Mouse (Mus musculus): Measurements from ENCODE around the gene Fbxl17.

Gene Fbxl17

DNA sequence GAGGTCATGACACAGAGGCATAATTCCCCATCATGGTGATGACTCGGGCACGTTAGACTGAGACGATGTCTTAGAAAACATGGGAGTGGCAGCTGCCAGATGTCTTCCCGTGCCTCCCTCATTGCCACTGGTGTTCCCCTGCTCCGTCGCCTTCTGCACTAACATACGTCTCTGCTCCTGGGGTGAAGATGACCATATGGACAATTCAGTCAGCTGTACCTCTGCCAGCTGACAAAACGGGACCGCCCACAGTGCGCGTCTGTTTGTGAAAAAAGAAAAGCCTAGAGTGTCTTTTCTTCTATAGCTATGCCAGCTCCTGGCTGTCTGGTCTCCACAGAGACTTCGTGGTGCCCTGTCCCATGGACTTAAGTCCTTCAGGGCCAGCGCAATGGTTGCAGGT is 334.0 kb downstream of the Fbxl17 start:
- no peak for DNase-seq (ENCODE audit: low read depth)

DNA sequence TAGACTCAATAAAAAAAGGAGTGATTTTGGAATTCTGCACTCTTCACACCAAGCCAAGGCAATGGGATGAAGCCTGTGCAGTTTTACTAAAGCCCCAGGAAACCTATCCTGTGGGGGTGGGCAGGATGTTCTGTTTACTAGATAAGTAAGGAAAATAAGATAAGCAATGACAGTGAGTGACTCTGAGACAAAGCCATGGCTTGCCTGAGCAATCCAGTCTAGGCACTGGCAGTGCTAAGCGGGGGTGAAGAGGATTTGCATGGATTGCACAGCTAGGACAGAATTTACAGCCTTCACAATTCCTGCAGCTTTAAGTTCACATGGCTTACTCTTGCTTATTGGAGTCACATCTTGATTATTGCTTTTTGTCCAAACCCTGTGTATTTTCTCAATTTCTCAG is 335.5 kb downstream of the Fbxl17 start:
- no peak for DNase-seq (ENCODE audit: low read depth)

DNA sequence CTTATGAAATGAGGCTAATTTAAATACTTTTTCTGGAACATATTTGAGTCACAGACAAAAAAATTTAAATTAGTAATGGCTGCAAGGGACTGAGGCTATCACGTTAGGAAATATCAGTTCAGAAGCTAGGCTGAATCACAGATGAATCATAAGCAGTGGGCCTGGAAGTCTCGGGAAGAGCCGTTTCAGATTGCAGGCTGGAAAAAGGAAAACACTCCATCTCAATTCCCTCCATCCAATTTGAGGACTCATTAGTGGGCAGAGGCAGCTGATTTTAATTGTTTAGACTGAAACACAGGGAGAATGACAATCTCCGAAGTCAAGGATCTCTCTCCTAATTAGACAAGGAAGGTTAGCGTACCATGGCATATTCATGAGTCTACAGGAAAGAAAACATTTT is 337.9 kb downstream of the Fbxl17 start:
- DNase-seq (ENCODE audit: low read depth) = peak; percentile 36

DNA sequence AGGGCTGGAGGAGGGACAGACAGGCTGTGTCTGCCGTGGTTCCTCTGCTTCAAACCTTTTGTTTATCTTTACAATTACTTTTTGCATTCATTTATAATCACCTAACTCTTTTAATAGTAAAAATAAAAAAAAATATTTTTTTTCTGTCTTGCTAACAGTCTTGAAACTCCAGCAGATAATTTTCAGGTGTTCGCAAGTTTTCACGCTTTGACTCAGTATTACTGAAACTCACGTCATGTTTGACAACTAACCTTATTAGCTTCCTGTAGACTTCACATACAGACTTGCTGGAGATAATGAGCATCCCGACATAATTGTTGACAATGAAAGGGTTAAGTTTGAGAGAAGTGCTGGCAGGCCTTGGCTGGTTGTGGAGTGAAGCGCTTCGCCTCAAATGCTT is 340.6 kb downstream of the Fbxl17 start:
- no peak for DNase-seq (ENCODE audit: low read depth)

DNA sequence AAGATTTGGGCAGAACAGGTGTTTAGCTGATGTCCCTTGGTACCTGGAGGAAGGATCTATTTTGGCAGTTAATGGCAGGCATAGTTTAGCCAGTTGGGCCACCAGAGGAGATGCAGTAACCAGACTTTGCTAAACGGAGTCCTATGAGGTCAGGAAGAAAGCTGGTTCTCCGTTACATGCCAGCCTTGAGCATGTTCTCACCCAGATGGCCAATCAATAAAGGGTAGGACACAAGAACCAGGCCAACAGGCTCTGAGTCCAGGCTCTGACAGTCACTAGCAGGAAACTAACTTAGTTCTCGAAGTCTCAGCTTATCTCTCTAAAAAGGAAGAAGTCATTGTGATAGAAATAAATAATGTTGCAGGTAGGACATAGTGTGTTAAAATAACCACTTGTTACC is 341.4 kb downstream of the Fbxl17 start:
- DNase-seq (ENCODE audit: low read depth) = no peak

DNA sequence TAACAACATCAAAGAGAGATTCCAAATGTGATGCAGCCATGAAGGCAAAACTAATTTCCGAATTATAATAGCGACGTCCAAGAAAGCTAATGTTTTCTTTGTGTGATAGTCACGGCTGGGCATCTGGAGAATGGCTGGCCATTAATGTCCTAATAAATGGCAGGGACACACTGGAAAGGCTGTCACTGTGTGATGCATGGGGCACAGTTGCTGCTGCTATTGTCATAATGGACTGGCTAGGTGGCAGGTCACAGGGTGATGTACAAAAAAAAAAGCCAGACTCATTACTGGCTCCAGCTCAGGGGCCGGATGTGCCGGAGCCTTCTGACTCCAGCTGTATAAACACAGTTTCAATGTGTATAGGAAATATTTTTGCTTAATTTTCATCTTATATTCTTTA is 341.9 kb downstream of the Fbxl17 start:
- DNase-seq (ENCODE audit: low read depth) = no peak

DNA sequence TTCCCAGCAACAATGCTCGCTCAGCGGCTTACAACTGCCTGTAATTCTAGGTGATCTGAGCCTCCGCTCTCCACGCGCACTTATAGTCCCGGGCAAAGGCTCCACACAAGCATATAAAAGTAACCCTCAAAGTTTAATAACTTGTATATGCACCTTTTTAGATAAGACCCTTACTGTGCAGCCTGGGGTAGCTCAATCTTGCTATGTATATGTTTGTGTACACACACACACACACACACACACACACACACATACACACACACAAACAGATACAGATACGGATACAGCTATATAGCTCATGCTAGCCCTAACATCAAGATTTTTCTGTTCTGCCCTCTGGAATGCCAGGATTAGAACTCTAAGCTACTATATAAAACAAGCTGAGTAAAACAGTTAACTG is 342.8 kb downstream of the Fbxl17 start:
- DNase-seq (ENCODE audit: low read depth) = no peak

DNA sequence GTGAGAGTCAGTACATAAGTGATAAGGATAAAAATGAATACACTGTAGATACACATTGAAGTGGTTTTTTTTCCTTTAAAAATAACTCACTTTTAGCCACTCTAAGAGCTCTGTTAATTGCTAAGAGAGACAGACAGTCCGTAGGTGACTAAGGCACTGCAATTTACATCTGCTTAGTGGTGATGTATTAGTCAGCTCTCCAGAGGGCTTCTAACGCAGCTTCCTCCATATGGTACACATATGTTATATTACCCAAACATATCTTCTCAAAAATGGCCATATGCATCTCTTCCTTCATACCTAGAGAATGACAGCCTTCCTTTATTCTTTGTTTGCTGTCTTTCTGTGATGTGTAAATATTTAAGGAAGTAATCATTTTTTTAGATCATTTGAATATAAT is 353.3 kb downstream of the Fbxl17 start:
- DNase-seq (ENCODE audit: low read depth) = no peak

DNA sequence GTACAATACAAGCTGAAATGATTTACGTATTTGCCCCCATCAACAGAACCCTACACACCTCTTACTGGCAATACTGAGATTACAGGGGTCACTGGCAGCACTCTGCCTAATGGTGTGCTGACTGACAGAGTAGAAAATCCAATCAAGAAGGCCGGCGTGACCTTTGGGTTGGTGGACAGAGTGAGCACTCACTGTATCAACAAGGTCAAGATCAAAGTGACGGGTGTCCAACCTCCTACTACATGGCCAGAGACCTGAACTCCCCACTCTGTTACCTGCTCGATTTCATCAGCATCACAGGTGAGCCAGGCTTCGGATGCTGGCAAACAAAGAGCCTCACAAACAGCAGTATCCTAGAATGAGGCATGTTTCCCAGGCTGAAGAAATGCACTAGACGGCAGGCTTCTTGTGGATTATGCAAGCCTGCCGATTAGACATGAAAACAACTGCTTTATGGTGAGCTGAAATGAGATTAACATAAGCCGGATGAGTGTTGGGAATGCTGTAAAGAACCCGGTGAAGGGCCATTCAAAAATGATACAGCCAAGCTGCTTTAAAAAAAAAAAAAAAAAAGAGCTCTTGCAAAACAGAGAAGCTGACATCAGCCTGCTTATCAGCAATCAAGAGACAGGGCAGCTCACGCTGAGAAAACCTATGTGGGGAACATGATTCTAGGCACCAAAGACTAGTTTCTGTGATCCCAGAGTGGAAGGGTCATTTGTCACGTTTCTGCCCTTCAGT is 353.9 kb downstream of the Fbxl17 start:
- no peak for DNase-seq (ENCODE audit: low read depth)

DNA sequence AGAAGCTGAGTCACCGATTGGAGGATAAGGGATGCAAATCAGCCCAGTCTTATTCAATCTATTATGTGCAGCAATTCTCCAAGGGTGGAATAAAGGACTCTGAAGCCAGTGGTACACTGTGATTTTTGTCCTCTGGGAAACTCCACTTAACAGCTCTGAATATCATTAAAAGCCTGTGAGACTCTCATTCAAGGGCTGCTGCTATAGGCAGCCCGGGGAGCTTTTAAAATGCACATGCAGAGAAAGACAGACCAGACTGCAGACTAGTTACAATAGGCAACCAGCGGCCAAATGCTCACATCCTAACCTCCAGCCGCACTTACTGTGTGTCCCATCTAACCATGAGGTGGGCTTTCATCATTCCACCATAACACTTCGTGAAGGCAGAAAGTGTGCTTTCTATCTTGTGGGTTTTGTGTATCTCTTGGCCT is 354.5 kb downstream of the Fbxl17 start:
- DNase-seq (ENCODE audit: low read depth) = no peak

DNA sequence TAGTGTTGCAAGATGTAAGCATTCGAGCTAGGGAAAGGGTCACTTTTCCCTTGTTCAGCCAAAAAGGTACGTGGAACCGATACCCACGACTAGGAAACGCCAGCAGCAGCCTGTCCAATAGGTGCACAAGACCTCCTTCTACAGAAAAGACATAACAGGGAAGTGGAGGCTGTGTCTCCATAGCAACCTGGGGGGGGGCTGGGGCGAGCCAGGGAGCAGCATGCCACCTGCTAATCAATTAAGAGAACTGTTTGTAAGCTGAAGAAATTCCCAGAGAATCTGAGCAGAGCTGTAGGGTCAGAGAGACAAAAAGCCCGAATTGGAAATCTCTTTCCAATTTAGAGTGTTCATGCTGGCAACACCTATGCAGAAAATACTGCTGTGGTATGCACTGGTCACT is 356.0 kb downstream of the Fbxl17 start:
- no peak for DNase-seq (ENCODE audit: low read depth)

DNA sequence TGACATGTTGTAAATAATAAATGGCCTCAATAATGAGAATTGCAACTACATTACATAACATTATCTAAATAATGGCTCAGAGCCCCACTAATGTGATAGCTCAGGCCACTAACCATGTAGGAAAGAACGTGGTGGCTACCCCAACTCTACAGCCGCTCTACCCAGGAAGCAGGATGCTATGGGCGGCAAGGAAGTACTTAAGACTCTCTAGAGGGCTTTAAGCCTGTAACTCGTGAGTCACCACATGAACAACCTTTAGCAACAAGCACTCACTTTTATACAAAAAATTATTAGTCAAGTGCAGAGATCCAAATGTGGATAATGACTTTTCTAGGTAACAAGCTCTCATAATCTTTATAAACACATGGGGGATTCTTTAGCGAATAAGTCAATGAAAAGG is 365.0 kb downstream of the Fbxl17 start:
- no peak for DNase-seq (ENCODE audit: low read depth)

DNA sequence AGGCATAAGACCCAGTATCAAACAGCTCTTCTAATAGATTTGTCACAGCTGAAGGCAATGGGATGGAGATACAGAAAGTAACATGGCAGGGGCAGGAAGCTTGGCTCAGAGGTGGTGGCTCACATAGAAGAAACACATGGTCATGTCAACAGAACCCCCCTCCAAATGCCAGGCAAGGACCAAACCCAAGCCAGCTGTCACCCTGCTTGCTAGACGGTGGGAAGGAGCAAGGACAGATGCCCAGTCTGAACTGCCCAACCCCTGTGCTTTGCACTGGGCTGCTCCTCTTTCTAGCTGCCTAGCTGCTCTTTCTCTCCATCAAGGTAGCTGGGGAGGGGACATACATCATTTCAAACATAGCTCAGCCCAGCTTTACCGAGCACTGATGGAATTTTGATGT is 377.4 kb downstream of the Fbxl17 start:
- no peak for DNase-seq (ENCODE audit: low read depth)

DNA sequence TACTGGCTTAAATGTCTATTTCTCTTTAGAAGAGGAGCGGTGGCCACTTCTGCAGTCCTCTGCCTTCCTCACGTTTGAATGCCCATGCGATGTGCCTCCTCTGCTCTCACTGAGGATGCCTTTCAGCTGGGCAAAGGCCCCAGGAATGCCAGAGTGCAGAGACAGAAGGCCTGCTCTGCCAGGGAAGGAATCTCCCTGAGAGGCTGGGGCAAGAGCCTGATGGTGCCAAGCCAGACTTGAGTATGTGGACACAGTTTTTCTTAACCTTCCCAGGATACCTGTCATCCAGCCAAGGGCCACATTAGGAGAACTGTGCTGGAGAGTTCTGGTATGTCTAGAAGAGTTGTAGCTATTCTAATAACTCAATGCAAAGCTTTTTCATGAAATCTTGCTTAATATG is 380.1 kb downstream of the Fbxl17 start:
- DNase-seq (ENCODE audit: low read depth) = peak; percentile 36

DNA sequence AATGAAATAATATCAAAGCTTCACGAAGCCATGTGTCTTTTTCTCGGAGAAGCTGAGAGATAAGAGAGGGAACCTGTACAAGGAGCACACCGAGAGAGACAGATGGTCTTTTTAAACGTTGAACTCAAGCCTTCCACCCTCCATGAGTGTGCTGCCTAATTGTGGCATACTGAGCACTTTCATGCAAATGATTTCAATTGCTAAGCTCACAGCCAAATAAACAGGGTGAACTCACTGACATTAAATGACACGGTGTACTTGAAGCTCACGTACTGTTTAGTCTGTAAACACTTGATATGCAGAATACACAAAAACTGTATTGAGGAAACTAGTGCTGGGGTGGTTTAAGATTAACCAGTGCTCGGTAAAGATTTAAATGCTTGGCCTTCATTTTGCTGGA is 380.7 kb downstream of the Fbxl17 start:
- DNase-seq (ENCODE audit: low read depth) = no peak

DNA sequence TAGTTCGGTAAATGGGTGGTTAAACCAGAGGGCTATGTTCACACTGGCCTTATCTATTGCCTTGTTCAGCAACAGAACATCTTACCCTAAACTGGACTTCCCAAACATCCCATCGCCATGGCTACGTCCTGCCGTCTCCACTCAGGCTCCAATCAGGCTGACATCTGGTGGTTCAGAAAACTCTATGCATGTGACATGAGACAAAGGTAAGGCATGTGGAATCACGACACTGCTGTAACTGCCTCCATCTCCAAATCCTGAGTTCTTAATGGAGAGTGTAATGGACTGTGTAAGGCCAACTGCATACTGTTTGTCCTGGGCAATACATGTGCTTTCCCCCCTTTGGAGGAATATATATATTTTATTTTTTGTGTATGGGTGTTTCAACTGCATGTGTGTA is 382.7 kb downstream of the Fbxl17 start:
- DNase-seq (ENCODE audit: low read depth) = no peak

DNA sequence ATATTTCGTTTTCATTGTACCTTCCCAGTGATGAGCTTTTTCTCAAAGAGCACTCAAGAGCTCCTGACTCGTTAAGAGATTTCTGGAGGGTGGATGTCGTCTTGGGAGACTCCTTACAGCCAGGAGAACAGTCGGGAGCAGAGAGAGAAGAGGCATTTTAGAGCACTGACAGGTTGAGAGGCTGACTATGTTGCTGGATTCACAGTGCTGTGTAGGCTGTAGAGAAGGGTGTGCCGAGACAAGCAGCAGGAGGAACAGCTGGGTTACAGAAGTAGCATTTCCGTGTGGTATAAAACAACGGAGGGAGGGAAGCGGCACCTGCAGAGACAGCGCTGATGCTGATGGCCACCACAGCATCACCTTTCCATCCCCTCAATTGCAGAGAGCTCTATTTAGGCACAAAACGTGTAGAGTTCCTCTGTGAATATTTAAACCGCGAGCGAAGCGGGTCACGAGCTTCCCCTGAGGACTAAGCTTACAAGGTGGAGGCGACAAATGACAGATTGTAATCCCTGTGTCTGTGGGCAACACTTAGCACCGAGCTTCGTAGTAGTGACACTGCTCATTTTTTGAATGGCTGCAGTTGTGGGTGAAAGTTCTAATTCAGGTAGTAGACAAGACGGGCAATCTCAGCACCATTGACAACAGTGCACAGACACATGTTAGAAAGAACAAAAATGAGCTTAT is 385.3 kb downstream of the Fbxl17 start:
- no peak for DNase-seq (ENCODE audit: low read depth)

DNA sequence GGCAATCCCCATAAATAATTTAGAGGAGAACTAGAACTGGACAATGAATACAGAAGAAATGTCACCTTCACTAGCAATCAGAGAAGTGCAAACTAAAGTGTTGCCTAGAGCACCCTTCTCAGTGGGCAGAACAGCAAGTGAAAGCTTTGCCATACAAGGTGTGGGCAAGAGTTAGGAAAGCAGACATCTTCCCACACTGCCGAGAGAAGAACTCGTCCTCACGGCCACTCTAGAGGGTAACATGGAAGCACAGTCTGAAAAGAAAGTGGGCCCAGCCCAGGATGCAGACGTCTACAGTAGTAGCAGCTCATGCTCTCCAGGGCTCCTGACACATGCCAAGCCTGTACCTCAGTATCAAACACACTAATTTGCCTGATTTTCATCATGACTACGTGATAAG is 387.0 kb downstream of the Fbxl17 start:
- DNase-seq (ENCODE audit: low read depth) = no peak

DNA sequence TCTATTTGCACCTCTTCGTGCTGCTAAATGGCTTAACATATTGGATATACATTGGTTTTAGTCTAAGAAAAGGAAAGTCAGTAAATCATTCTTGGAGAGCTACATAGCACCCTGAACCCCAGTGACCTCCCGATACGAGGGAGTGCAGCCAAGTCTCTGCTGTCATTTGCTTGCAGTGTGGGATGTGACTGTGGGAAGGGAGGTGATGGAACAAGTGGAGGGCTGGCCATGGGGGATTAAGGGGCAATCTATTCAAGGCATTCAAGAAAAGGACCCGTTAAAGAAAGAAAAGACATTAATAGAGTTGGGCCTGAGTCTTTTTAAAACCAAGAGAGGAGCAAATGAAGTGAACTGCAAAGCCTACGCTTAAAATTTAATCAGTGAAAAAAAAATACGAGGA is 388.8 kb downstream of the Fbxl17 start:
- DNase-seq (ENCODE audit: low read depth) = no peak

DNA sequence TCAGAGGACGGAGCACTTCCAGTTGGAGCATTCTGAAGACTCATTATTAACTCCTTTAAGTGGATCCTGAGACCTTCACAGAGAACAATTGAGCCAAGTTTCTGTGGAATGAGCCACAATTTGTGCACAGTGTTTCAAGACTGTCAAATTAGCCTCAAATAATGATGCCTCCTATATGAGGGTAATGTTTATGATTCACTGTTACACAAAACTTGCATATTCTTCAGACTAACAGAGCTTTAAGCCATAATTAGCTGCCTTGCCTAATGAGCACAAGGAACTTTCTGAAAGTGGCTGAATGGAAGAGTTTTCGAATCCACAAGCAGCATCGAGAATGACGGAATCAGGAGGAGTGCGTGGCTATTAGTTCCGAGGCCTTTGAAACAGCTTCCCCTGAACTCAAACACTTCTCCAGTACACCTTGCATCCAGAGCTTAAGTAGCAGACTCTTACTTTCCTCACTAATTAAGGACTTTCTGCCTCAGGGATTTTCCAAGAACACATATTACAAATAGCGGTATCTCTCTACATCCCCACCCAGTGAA is 389.5 kb downstream of the Fbxl17 start:
- DNase-seq (ENCODE audit: low read depth) = no peak

DNA sequence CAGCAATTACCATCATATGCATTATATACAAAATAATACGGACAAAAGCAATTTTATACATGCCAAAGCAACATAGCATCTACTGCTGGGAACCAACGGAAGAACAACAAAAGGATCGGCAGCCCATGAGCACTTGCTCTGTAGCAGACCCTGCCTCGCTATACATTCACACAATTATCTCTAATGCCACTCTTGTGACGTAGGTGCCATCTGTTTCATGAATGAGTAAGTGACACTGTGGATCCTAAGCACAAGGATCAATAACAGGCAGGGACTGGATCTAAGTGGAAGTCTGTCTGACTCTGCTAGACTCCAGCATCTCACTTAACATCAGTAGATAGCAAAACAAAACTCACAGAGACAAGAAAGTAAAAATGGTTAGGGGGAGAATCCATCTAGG is 391.8 kb downstream of the Fbxl17 start:
- no peak for DNase-seq (ENCODE audit: low read depth)

DNA sequence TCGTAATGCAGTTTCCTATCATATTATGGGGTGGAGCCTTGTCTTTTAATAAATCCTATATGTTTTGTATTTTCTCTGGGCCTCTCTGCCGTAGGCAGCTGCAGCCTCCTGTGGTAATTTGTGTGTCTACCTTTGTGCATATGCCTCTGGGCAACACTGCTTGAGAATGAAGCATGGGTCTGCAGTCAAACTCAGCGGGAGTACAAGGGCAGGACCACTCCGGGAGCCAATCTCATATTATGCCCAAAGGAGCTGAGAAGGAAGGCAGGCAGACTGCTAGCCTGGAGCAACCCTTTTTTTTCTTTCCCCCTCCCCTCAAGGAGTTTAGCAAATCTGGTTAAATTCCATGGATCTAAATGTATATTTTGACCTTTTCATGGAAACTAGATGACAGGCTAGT is 392.3 kb downstream of the Fbxl17 start:
- no peak for DNase-seq (ENCODE audit: low read depth)

DNA sequence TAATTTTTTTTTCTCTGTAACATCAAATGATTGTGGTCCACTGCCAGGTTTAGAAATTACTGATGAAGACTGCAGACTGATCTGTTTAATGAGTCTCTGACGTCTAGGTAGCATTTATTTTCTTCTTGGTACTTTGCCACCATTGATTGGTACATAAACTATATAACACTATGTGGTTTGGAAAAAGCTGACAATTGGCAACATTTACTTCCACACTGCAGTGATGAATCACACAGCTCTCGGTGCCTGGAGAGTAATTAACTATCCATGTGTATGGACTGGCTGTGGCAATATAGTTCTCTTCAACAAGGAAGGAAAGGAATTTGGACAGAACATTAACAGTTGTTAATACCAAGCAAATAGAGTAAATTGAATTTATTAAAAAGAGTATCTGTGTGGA is 404.3 kb downstream of the Fbxl17 start:
- no peak for DNase-seq (ENCODE audit: low read depth)

DNA sequence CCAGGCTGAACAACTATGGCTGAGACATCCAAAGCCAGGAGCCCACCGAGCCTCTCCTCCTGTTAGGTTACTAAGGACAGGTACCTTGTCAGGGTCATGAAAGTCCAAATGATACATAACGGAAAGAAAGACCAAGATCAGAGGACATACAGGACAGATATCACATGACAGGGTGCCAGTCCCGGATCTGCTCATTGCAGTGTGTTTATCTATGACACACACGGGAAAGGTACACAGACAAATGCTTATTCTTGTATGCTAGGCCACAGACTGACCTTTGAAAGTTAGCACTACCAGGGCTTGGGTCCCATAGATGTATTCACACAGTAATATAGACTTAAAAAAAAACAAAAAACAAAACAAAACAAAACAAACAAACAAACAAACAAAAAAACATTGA is 404.8 kb downstream of the Fbxl17 start:
- no peak for DNase-seq (ENCODE audit: low read depth)
